Mouse (Mus musculus) heart, postnatal 0 days (tissue): Measurements from ENCODE around the gene Rilp.

Experiments used
- CTCF ChIP-seq: IDR thresholded peaks from 2 replicates; pipeline ENCODE4 v1.5.1; 2016; ENCODE audit warnings: antibody characterized with exemption, control low read depth, low read depth
- EP300 ChIP-seq: IDR thresholded peaks from 2 replicates; pipeline ENCODE4 v1.6.1; 2016; ENCODE audit warnings: antibody characterized with exemption, low read depth

- TF ChIP-seq EP300: no peak
- TF ChIP-seq CTCF: no peak
Measured at GRCm38 (mm10) chr11:75538970-75539299, 29.0 kb downstream of the Rilp start.
